Mouse (Mus musculus) midbrain, embryonic 11.5 days (tissue): Measurements from ENCODE around the gene Sap30l. TPM values are rescaled to one million over a fixed set of nuclear protein-coding genes. Genes with fewer than 3 reads are reported as not detected.
"Not testable (repeated sequence)": the region's sequence is repeated elsewhere in the genome, so short reads cannot be mapped to it uniquely, and the experiment has no call there.

Source experiments
- ATAC-seq: fragments of 200-750 bp; cut with Nextera tagmentation; 2 replicates; pipeline ENCODE4 v1.8.0; 2017; ENCODE audit warnings: moderate TSS enrichment, moderate library complexity; ENCODE audit not compliant: low FRiP score
- DNase-seq: peaks from one replicate; pipeline ENCODE4 v3.0.0; 2015; ENCODE audit warnings: low spot score; ENCODE audit errors: missing footprints
- H3K27ac ChIP-seq: fragments of 300-500 bp; sonication (generic); 2 replicates; pipeline ENCODE4 v1.5.1; 2014; ENCODE audit warnings: low read depth, low read length
- H3K27me3 ChIP-seq: fragments of 300-500 bp; sonication (generic); 2 replicates; pipeline ENCODE4 v1.6.1; 2014; ENCODE audit warnings: mild to moderate bottlenecking, low read length, moderate library complexity, mixed read lengths; ENCODE audit not compliant: control insufficient read depth, insufficient read depth
- H3K36me3 ChIP-seq: fragments of 300-500 bp; sonication (generic); 2 replicates; pipeline ENCODE4 v1.6.1; 2014; ENCODE audit warnings: mild to moderate bottlenecking, low read length, moderate library complexity, mixed read lengths; ENCODE audit not compliant: control insufficient read depth, insufficient read depth
- H3K4me1 ChIP-seq: fragments of 300-500 bp; sonication (generic); 2 replicates; pipeline ENCODE4 v1.6.1; 2014; ENCODE audit warnings: low read length; ENCODE audit not compliant: control insufficient read depth, insufficient read depth
- H3K4me2 ChIP-seq: fragments of 300-500 bp; sonication (generic); 2 replicates; pipeline ENCODE4 v1.6.1; 2014; ENCODE audit warnings: mild to moderate bottlenecking, moderate library complexity
- H3K4me3 ChIP-seq: fragments of 300-500 bp; sonication (generic); 2 replicates; pipeline ENCODE4 v1.5.1; 2014; ENCODE audit warnings: low read depth, low read length
- H3K9ac ChIP-seq: fragments of 300-500 bp; sonication (generic); 2 replicates; pipeline ENCODE4 v1.6.1; 2014; ENCODE audit warnings: low read length
- H3K9me3 ChIP-seq: fragments of 300-500 bp; sonication (generic); 2 replicates; pipeline ENCODE4 v1.6.1; 2016; ENCODE audit warnings: low read length; ENCODE audit not compliant: control insufficient read depth
- WGBS: fragments of 180-500 bp; shearing (Covaris S2); extraction: QIAGEN DNeasy Blood & Tissue Kit; methylation state at CpG from one replicate; pipeline ENCODE4 v1.1.7; 2014; 5-methylcytosine and 5-hydroxymethylcytosine counted together
- polyA plus RNA-seq: library from polyadenylated mRNA; unstranded; fragments of >200 nt; fragmentation: Nextera tagmentation; extraction: Ambion mirVana; gene quantifications from 2 replicates; pipeline ENCODE4 v1.2.1, GENCODE M21; 2014

Gene Sap30l
- polyA plus RNA-seq, 1 experiment from 2014 or later = 14.5 TPM

- H3K9ac ChIP-seq = no peak overlapping the region
- no peak overlapping the region for H3K4me2 ChIP-seq
- peaks cover 2% of the 10 kb centered on the region; the same call in 1 of the 2 replicates for H3K36me3 ChIP-seq
- H3K27ac ChIP-seq = no peak overlapping the region
- H3K4me3 ChIP-seq = no peak overlapping the region
- DNase-seq = peak; percentile 80
- H3K4me1 ChIP-seq = peaks cover 2% of the 10 kb centered on the region; the same call in 1 of the 2 replicates
- no peaks in the 10 kb centered on the region for H3K9me3 ChIP-seq
- WGBS = 95% methylated on average over 17 of the region's 17 CpGs
- no peaks in the 10 kb centered on the region for H3K27me3 ChIP-seq
- ATAC-seq = no peak
Measured at GRCm38 (mm10) chr11:57809017-57809731, 7.7 kb downstream of the Sap30l start.

DNA sequence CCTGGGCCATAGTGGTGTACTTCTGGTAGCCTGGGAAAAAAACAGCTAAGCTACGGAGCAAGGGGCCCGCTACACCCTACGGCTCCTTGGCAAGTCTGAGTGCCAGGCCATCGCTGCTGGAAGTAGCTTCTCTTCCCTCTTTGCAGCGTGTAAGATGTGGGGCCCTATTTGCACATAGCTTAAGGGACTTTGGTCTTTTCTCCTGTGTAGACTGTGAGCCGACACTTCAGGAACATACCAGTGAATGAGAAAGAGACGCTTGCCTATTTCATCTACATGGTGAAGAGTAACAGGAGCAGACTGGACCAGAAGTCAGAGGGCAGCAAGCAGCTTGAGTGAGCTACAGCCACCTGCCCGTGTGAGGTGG, 8.3 kb downstream of the Sap30l start:
- Histone ChIP-seq H3K4me2 (no peak overlapping the region), H3K27me3 (no peaks in the 10 kb centered on the region), H3K4me1 (peaks cover 2% of the 10 kb centered on the region; the same call in 1 of the 2 replicates), H3K9ac (no peak overlapping the region), H3K4me3 (no peak overlapping the region), H3K9me3 (no peaks in the 10 kb centered on the region), H3K36me3 (peaks cover 2% of the 10 kb centered on the region; the same call in 1 of the 2 replicates), H3K27ac (no peak overlapping the region)
- ATAC-seq (no peak), DNase-seq (no peak)
- WGBS = 92% methylated on average over 8 of the region's 8 CpGs

DNA sequence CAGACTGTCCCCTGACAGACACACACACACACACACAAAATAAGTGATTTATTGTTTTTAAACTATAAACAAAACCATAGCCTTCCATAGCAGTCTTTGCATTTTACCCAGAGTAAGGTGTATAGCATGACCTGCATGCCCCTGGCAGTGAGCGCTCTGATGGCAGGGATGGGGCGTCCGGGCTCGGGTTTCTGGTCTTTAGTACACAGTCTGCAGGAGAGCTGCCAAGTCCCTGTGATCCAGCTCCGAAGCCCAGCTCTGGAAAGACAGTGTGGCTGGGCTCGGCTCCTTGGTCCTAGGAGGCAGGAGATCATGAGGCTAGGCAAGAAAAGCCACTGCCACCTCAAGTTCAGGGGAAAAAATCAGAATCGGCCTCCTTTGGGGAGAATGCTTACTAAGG, 9.6 kb downstream of the Sap30l start:
- Histone ChIP-seq H3K4me2 (no peak overlapping the region), H3K4me1 (no peaks in the 10 kb centered on the region), H3K9me3 (no peaks in the 10 kb centered on the region), H3K27me3 (no peaks in the 10 kb centered on the region), H3K36me3 (peaks cover 2% of the 10 kb centered on the region; the same call in 1 of the 2 replicates), H3K9ac (no peak overlapping the region), H3K4me3 (no peak overlapping the region), H3K27ac (no peak overlapping the region)
- ATAC-seq = no peak
- 92% methylated on average over 7 of the region's 7 CpGs for WGBS
- DNase-seq = peak; percentile 51

- DNase-seq = peak; percentile 35
- H3K4me1 ChIP-seq = no peaks in the 10 kb centered on the region
- H3K9ac ChIP-seq = no peak overlapping the region
- no peak for ATAC-seq
- 96% methylated on average over 8 of the region's 8 CpGs for WGBS
- no peaks in the 10 kb centered on the region for H3K9me3 ChIP-seq
- H3K27me3 ChIP-seq = no peaks in the 10 kb centered on the region
- H3K36me3 ChIP-seq = peaks cover 2% of the 10 kb centered on the region; the same call in 1 of the 2 replicates
- no peak overlapping the region for H3K27ac ChIP-seq
- H3K4me3 ChIP-seq = no peak overlapping the region
- no peak overlapping the region for H3K4me2 ChIP-seq
Measured at GRCm38 (mm10) chr11:57812212-57812611, 10.8 kb downstream of the Sap30l start.

DNA sequence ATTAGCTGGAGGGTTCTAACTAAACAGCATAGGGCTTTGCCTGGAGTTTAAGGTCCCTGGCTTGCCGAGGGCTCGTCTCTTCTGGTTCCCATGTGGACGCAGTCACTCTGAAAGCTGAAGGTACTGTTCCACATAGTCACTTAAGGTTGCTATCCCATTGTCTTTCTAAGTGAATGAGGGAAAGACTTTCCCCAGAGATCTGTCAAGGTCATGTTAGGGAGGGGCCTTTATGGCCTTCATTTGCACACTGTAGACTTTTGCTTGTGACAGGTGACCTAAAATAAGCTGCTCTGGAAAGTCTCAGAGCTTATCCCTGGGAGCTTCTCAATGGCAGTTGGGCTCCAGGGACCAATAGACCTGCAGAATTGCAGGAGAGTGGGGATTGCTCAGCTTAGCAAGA, 12.2 kb downstream of the Sap30l start:
- no peaks in the 10 kb centered on the region for H3K27me3 ChIP-seq
- no peak overlapping the region for H3K4me2 ChIP-seq
- H3K9ac ChIP-seq = no peak overlapping the region
- H3K36me3 ChIP-seq = peaks cover 2% of the 10 kb centered on the region
- no peaks in the 10 kb centered on the region for H3K9me3 ChIP-seq
- H3K4me3 ChIP-seq = no peak overlapping the region
- no peaks in the 10 kb centered on the region for H3K4me1 ChIP-seq
- no peak overlapping the region for H3K27ac ChIP-seq
- no peak for DNase-seq
- WGBS = 88% methylated on average over 3 of the region's 3 CpGs
- ATAC-seq = no peak

DNA sequence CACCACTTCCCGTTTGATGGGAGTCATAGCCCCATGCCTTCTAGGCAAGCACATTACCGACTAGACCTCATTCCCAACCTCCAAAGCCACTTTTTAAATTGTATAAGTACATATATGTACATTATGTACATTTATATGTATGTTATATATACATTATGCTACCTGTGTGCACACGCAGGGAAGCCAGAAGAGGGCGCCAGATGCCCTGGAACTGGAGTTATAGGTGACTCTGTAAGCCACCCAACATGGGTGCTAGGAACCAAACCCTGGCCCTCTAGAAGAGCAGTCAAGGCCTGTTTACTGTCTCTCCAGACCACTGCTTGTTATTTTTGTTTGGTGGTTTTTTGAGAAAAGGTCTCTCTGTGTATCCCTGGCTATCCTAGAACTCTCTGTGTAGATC, 16.8 kb downstream of the Sap30l start:
- no peak for DNase-seq
- H3K36me3 ChIP-seq = no peaks in the 10 kb centered on the region; the same call in 1 of the 2 replicates
- no peak for ATAC-seq
- H3K9ac ChIP-seq = no peak overlapping the region
- no peak overlapping the region for H3K4me2 ChIP-seq
- H3K27me3 ChIP-seq = no peaks in the 10 kb centered on the region
- H3K4me1 ChIP-seq = no peaks in the 10 kb centered on the region
- no peaks in the 10 kb centered on the region for H3K9me3 ChIP-seq
- H3K27ac ChIP-seq = no peak overlapping the region
- 83% methylated on average over 4 of the region's 4 CpGs for WGBS
- no peak overlapping the region for H3K4me3 ChIP-seq

- H3K4me1 ChIP-seq = no peaks in the 10 kb centered on the region
- H3K27me3 ChIP-seq = peaks cover 4% of the 10 kb centered on the region; the same call in 1 of the 2 replicates
- H3K4me2 ChIP-seq = no peak overlapping the region
- 0 out of 2 replicates have a peak, but pooled peaks have one; percentile 48 for ATAC-seq
- H3K9ac ChIP-seq = no peak overlapping the region
- WGBS = 34% methylated on average over 9 of the region's 9 CpGs
- H3K4me3 ChIP-seq = no peak overlapping the region
- H3K36me3 ChIP-seq = no peaks in the 10 kb centered on the region; the same call in 1 of the 2 replicates
- DNase-seq = peak; percentile 98
- H3K27ac ChIP-seq = no peak overlapping the region
- H3K9me3 ChIP-seq = no peaks in the 10 kb centered on the region
Measured at GRCm38 (mm10) chr11:57819999-57820581, 18.7 kb downstream of the Sap30l start.

DNA sequence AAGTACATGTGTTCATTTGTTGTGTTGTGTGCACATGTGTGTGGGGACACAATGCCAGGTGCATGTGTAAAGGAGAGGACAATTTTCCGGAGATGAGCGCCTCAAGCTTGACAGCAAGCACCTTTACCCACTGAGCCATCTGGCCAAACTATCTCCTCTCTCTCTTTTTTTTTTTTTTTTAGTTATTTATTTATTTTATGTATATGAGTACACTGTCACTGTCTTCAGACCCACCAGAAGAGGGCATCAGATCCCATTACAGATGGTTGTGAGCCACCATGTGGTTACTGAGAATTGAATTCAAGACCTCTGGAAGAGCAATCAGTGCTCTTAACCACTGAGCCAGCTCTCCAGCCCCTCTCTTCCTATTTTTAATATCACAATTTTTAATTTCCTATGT, 21.7 kb downstream of the Sap30l start:
- H3K36me3 ChIP-seq, H3K9me3 ChIP-seq, H3K4me3 ChIP-seq, H3K4me2 ChIP-seq, H3K4me1 ChIP-seq, H3K9ac ChIP-seq, DNase-seq, ATAC-seq, H3K27ac ChIP-seq: not testable (repeated sequence)
- 91% methylated on average over 2 of the region's 2 CpGs for WGBS
- H3K27me3 ChIP-seq = peaks cover 32% of the 10 kb centered on the region

DNA sequence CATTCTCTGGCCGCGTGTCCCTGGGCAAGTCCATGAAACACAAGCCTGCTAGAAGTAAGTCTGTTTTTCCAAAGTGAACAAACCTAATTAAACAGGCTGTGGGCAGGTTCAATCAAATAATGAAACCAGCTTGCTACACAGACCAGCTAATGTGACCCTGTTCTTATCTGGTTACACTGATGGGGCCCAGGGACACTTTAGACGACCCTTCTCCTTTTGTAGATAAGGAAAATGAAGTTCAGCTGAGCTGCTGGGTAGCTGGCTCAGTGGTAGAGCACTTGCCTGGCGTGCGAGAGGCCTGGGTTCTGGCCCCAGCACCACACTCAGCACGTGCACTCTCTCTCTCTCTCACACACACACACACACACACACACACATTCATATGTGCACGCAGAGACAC, 22.3 kb downstream of the Sap30l start:
- 72% methylated on average over 7 of the region's 7 CpGs for WGBS
- Histone ChIP-seq H3K4me1 (peaks cover 8% of the 10 kb centered on the region), H3K9ac (no peak overlapping the region), H3K36me3 (no peaks in the 10 kb centered on the region), H3K4me3 (no peak overlapping the region), H3K4me2 (no peak overlapping the region), H3K27ac (no peak overlapping the region), H3K27me3 (peaks cover 37% of the 10 kb centered on the region), H3K9me3 (no peaks in the 10 kb centered on the region)
- DNase-seq (peak; percentile 41), ATAC-seq (no peak)
